Mouse (Mus musculus) lung, adult 2 months (tissue): ENCODE measurements around the gene Susd4.

Source experiments
- CTCF ChIP-seq: fragments of 200-500 bp; IDR thresholded peaks from 2 replicates; pipeline ENCODE4 v1.5.1; 2011; ENCODE audit warnings: mild to moderate bottlenecking, low read length, control low read depth; ENCODE audit not compliant: insufficient read depth
- POLR2A ChIP-seq: fragments of 200-500 bp; IDR thresholded peaks from 2 replicates; pipeline ENCODE4 v1.6.1; 2011; ENCODE audit warnings: low read depth, mild to moderate bottlenecking, control low read depth, low read length, borderline replicate concordance; ENCODE audit errors: extremely low read depth

GRCm38 (mm10) chr1:182937486-182938120 is 173.9 kb downstream of the Susd4 start:
- TF ChIP-seq CTCF (no peak), POLR2A (no peak)
